ENCODE assay signal across 8 mouse cellular contexts in genomic region chr12:102128081-102128790, GRCm38 (mm10). TPM values are rescaled to one million over a fixed set of nuclear protein-coding genes. Genes with fewer than 3 reads are reported as not detected.
A peak's percentile ranks its signal among the peaks of the same experiment; 100 is the strongest.
DNase-seq lines count a peak whose midpoint lies in the region; ATAC-seq lines count a peak whose summit lies in the region.

TSS of gene Slc24a4 (plus strand) at chr12:102128733.

- no peak for ATAC-seq in megakaryocyte, adult 5-6 weeks (ENCODE audit: poor library complexity, severe bottlenecking)
- peak; percentile 74 for ATAC-seq in heart, embryonic 16.5 days (replicated peaks; ENCODE audit: extremely low read depth, insufficient read depth, low FRiP score)
- ATAC-seq in stomach, embryonic 16.5 days (ENCODE audit: insufficient read depth, low FRiP score), result peak; percentile 64; the same call in 1 of the 2 replicates

- no peak within 1 kb of the TSS for H3K27ac ChIP-seq in heart, embryonic 16.5 days (ENCODE audit: low read length)
- H3K27ac ChIP-seq in stomach, embryonic 16.5 days (ENCODE audit: low read length), result no peak within 1 kb of the TSS

- peak within 1 kb of the TSS; percentile 89 for H3K4me2 ChIP-seq in heart, embryonic 16.5 days (ENCODE audit: low read depth, low read length)
- H3K4me2 ChIP-seq in stomach, embryonic 16.5 days (ENCODE audit: low read depth, low read length), result peak within 1 kb of the TSS; percentile 95

- H3K4me3 ChIP-seq in megakaryocyte, embryonic 14.5 days (replicated peaks), result peak within 1 kb of the TSS; percentile 91
- H3K4me3 ChIP-seq in heart, embryonic 16.5 days (ENCODE audit: low read length), result peak within 1 kb of the TSS; percentile 55
- H3K4me3 ChIP-seq in stomach, embryonic 16.5 days (replicated peaks; ENCODE audit: low read length), result peak within 1 kb of the TSS; percentile 55

- intact Hi-C loops in left cerebral cortex, postnatal 10 days (cut with DNase I), result no loop called here

- 0 out of 2 replicates have a peak, but pooled peaks cover 6% of the 10 kb centered on the region for H3K9me3 ChIP-seq in megakaryocyte, embryonic 14.5 days
- H3K9me3 ChIP-seq in heart, embryonic 16.5 days (replicated peaks; ENCODE audit: control insufficient read depth, low read length), result no peaks in the 10 kb centered on the region
- no peaks in the 10 kb centered on the region for H3K9me3 ChIP-seq in stomach, embryonic 16.5 days (replicated peaks; ENCODE audit: control insufficient read depth, low read length)

- H3K4me1 ChIP-seq in megakaryocyte, embryonic 14.5 days, result peaks cover 22% of the 10 kb centered on the region
- peaks cover 12% of the 10 kb centered on the region for H3K4me1 ChIP-seq in heart, embryonic 16.5 days (ENCODE audit: control insufficient read depth, insufficient read depth, low read length)
- H3K4me1 ChIP-seq in stomach, embryonic 16.5 days (ENCODE audit: control insufficient read depth, insufficient read depth, low read length), result peaks cover 12% of the 10 kb centered on the region; the same call in 1 of the 2 replicates

- peak within 1 kb of the TSS; percentile 63 for H3K9ac ChIP-seq in heart, embryonic 16.5 days (ENCODE audit: low read length)
- peak within 1 kb of the TSS; percentile 64 for H3K9ac ChIP-seq in stomach, embryonic 16.5 days (ENCODE audit: low read length)

- under 1% methylated on average over 30 of the region's 34 CpGs for WGBS in heart, embryonic 16.5 days
- WGBS in stomach, embryonic 16.5 days, result under 1% methylated on average over 34 of the region's 34 CpGs

- no peaks in the 10 kb centered on the region for H3K36me3 ChIP-seq in megakaryocyte, embryonic 14.5 days (replicated peaks; ENCODE audit: low read length)
- no peaks in the 10 kb centered on the region for H3K36me3 ChIP-seq in heart, embryonic 16.5 days (ENCODE audit: control insufficient read depth, insufficient read depth)
- H3K36me3 ChIP-seq in stomach, embryonic 16.5 days (ENCODE audit: control insufficient read depth, insufficient read depth, low read length), result no peaks in the 10 kb centered on the region

- peak; percentile 31 for DNase-seq in embryo, embryonic 10.5 days (ENCODE audit: low spot score)
- DNase-seq in left cerebral cortex, postnatal 10 days (ENCODE audit: extremely low spot score in 1 of 2, low spot score in 2 of 2), result peak in 1 of 2 experiments; percentile 52
- DNase-seq in mesoderm, embryonic 11.5 days (ENCODE audit: low read depth, low spot score), result peak; percentile 13
- no peak for DNase-seq in urinary bladder, adult 2 months (ENCODE audit: low spot score)

- peaks cover 71% of the 10 kb centered on the region for H3K27me3 ChIP-seq in megakaryocyte, embryonic 14.5 days (replicated peaks)
- H3K27me3 ChIP-seq in heart, embryonic 16.5 days (ENCODE audit: control insufficient read depth, insufficient read depth, low read length), result peaks cover 31% of the 10 kb centered on the region
- peaks cover 47% of the 10 kb centered on the region for H3K27me3 ChIP-seq in stomach, embryonic 16.5 days (ENCODE audit: control insufficient read depth, insufficient read depth, low read length)

RNA-seq across cellular contexts. Expression of gene Slc24a4, which starts in this region (rescaled TPM):
- polyA plus RNA-seq in megakaryocyte, embryonic 14.5 days (2012; ENCODE audit: insufficient read depth, low replicate concordance), result 0.04 TPM in 1 of 2 replicates, not detected in the other
- not detected in 2 replicates for total RNA-seq in megakaryocyte, adult 5-6 weeks (2015)
- not detected in 2 replicates for total RNA-seq in megakaryocyte, adult 5-6 weeks (2017)
- polyA plus RNA-seq in heart, embryonic 16.5 days (2015; fragmentation: Nextera tagmentation; extraction: Ambion mirVana), result 2.8 and 2.9 TPM in 2 replicates
- total RNA-seq in left cerebral cortex, postnatal 10 days (2021), result 10 to 100 TPM; 14.1 to 15.2 TPM
- 0.18 and 0.79 TPM in 2 replicates for polyA plus RNA-seq in stomach, embryonic 16.5 days (2015; fragmentation: Nextera tagmentation; extraction: Ambion mirVana)
- 0.01 and 0.06 TPM in 2 replicates for polyA plus RNA-seq in urinary bladder, adult 2 months (2012; rRNA removed)

Comparison
In these comparisons a context has a peak if more than half of its experiments do, and no peak if none do; other contexts are left out.
1. RNA of gene Slc24a4 (total RNA-seq): 14.1 to 15.2 TPM in left cerebral cortex, postnatal 10 days; not detected in megakaryocyte, adult 5-6 weeks; every median in the first group is over 10 times any median in the second.
2. Peak in ATAC-seq, H3K4me3 ChIP-seq, H3K9ac ChIP-seq and H3K4me2 ChIP-seq in stomach, embryonic 16.5 days; RNA of the gene not detected or under 1 TPM.
3. Peak in every context shown above with its lines, with median percentiles within 50 percentile points of each other: H3K4me3 ChIP-seq.